Mouse (Mus musculus): ENCODE data around the gene Erg.

Gene Erg

GRCm38 (mm10) chr16:95440334-95440733, 146.1 kb downstream of the Erg start:
- no peak for DNase-seq (ENCODE audit: low spot score)

- DNase-seq (ENCODE audit: low spot score): no peak
These were observed 146.6 kb downstream of the Erg start for GRCm38 (mm10) chr16:95439794-95440193.

- no peak for DNase-seq (ENCODE audit: low spot score)
These were observed 147.4 kb downstream of the Erg start for GRCm38 (mm10) chr16:95438848-95439540.

GRCm38 (mm10) chr16:95436611-95437010, 149.8 kb downstream of the Erg start:
- DNase-seq (ENCODE audit: low spot score): no peak

GRCm38 (mm10) chr16:95436051-95436450, 150.3 kb downstream of the Erg start:
- DNase-seq (ENCODE audit: low spot score): no peak

GRCm38 (mm10) chr16:95434434-95434833, 152.0 kb downstream of the Erg start:
- DNase-seq (ENCODE audit: low spot score): no peak

- DNase-seq (ENCODE audit: low spot score): no peak
These were observed 153.8 kb downstream of the Erg start for GRCm38 (mm10) chr16:95432540-95432971.

- DNase-seq (ENCODE audit: low spot score): no peak
These were observed 156.5 kb downstream of the Erg start for GRCm38 (mm10) chr16:95429851-95430250.

GRCm38 (mm10) chr16:95428239-95428638, 158.2 kb downstream of the Erg start:
- DNase-seq (ENCODE audit: low spot score): no peak

GRCm38 (mm10) chr16:95427512-95427911, 158.9 kb downstream of the Erg start:
- DNase-seq (ENCODE audit: low spot score): no peak

- no peak for DNase-seq (ENCODE audit: low spot score)
These were observed 163.7 kb downstream of the Erg start for GRCm38 (mm10) chr16:95422658-95423073.

- DNase-seq (ENCODE audit: low spot score): no peak
These were observed 165.0 kb downstream of the Erg start for GRCm38 (mm10) chr16:95421235-95421886.

- peak; percentile 17 for DNase-seq (ENCODE audit: low spot score)
These were observed 170.5 kb downstream of the Erg start for GRCm38 (mm10) chr16:95415921-95416320.

GRCm38 (mm10) chr16:95415372-95415771, 171.0 kb downstream of the Erg start:
- no peak for DNase-seq (ENCODE audit: low spot score)

GRCm38 (mm10) chr16:95413401-95413959, 172.9 kb downstream of the Erg start:
- DNase-seq (ENCODE audit: low spot score): no peak

GRCm38 (mm10) chr16:95408096-95408495, 178.3 kb downstream of the Erg start:
- DNase-seq (ENCODE audit: low spot score): no peak

GRCm38 (mm10) chr16:95405496-95405895, 180.9 kb downstream of the Erg start:
- no peak for DNase-seq (ENCODE audit: low spot score)

- no peak for DNase-seq (ENCODE audit: low spot score)
These were observed 182.9 kb downstream of the Erg start for GRCm38 (mm10) chr16:95403453-95403852.

GRCm38 (mm10) chr16:95401869-95402268, 184.5 kb downstream of the Erg start:
- no peak for DNase-seq (ENCODE audit: low spot score)

GRCm38 (mm10) chr16:95398761-95399343, 187.5 kb downstream of the Erg start:
- DNase-seq (ENCODE audit: low spot score): no peak

- no peak for DNase-seq (ENCODE audit: low spot score)
These were observed 195.6 kb downstream of the Erg start for GRCm38 (mm10) chr16:95390787-95391186.

GRCm38 (mm10) chr16:95388811-95389529, 197.4 kb downstream of the Erg start:
- DNase-seq (ENCODE audit: low spot score): no peak
